Mouse (Mus musculus): ENCODE measurements around the gene Sorcs2. TPM values are rescaled to one million over a fixed set of nuclear protein-coding genes. Genes with fewer than 3 reads are reported as not detected.
"Not testable (repeated sequence)": the region's sequence is repeated elsewhere in the genome, so short reads cannot be mapped to it uniquely, and the experiment has no call there.

The Sorcs2 gene
- polyA plus RNA-seq, 1 experiment = 19.3 TPM

DNA sequence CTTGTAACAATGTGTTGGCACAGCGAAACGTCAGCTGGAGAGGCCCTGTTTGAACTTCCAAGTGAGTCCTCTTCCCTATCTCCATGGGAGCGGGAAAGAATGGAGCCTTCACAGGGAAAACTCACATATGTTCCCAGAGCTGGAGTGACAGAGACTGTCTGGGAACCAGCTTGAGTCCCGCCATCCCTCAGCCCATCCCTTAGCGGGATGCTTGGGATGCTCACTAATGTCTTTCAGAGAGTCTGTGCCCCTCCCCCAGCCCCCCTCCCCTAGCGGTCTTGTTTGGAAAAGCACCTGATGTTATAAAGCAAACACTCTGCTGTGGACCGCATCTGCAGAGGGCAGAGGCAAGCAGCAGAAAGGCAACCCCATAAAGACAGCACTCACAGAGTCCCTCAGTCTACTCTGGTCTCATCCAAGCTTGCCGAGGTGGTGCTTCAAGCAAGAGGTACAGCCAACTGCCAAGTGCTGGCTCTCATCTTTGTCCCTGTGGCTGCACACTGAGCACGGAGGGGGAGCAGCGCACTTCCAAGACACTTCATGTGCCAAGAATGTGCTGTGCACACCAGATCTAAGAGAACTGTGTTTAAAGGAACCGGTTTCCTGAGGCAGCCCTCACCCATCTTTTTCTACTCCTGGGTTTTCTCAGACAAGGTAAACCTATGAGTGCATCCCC, 3.0 kb downstream of the Sorcs2 start:
- Histone ChIP-seq H3K4me1 (ENCODE audit: control insufficient read depth, insufficient read depth, low read length) (no peaks in the 10 kb centered on the region), H3K4me3 (replicated peaks; ENCODE audit: extremely low read depth, low read depth, low read length) (no peak overlapping the region)
- WGBS = 43% methylated on average over 11 of the region's 11 CpGs
- TF ChIP-seq POLR2A (IDR thresholded peaks at IDR 0.05; ENCODE audit: borderline replicate concordance, extremely low read depth, low read depth, low read length) (no peak), CTCF (IDR thresholded peaks at IDR 0.05; ENCODE audit: insufficient read depth, low read length) (no peak)
- peak; percentile 37 for DNase-seq

DNA sequence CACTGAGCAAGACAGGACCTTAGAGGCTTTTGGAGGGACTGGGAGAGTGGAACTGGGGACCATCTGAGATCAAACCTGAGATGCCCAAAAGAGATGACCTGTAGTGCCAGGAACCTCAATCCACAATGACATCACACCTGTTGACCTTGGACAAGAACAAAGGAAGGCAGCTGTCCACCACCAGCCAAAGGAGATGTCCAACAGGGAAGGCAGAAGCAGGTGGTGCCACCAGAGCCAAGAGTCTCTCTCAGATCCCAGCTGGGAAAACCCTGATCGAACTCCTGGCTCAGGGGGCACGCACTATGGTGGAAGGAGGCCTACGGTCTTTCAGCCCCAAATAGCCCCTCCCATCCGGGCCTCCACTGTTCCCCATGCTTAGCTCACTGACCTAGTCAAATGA, 6.2 kb downstream of the Sorcs2 start:
- TF ChIP-seq CTCF (IDR thresholded peaks at IDR 0.05; ENCODE audit: insufficient read depth, low read length) = no peak
- no peak for TF ChIP-seq POLR2A (IDR thresholded peaks at IDR 0.05; ENCODE audit: borderline replicate concordance, extremely low read depth, low read depth, low read length)
- DNase-seq = no peak
- H3K4me1 ChIP-seq (ENCODE audit: control insufficient read depth, insufficient read depth, low read length) = no peaks in the 10 kb centered on the region
- 79% methylated on average over 4 of the region's 4 CpGs for WGBS
- no peak overlapping the region for H3K4me3 ChIP-seq (replicated peaks; ENCODE audit: extremely low read depth, low read depth, low read length)

DNA sequence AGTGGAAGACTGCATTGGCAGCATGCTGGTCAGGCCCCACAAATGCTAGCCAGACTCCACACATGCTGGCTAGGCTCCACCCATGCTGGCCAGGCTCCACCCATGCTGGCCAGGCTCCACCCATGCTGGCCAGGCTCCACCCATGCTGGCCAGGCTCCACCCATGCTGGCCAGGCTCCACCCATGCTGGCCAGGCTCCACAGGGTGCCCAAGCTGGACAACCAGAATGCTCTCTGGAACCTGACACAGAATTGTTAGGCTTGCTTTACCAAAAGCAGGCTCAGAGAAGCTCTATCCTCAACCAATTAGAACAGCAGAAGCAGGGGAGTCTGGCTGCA, 7.4 kb downstream of the Sorcs2 start:
- DNase-seq; H3K4me1 ChIP-seq (ENCODE audit: control insufficient read depth, insufficient read depth, low read length): not testable (repeated sequence)

DNA sequence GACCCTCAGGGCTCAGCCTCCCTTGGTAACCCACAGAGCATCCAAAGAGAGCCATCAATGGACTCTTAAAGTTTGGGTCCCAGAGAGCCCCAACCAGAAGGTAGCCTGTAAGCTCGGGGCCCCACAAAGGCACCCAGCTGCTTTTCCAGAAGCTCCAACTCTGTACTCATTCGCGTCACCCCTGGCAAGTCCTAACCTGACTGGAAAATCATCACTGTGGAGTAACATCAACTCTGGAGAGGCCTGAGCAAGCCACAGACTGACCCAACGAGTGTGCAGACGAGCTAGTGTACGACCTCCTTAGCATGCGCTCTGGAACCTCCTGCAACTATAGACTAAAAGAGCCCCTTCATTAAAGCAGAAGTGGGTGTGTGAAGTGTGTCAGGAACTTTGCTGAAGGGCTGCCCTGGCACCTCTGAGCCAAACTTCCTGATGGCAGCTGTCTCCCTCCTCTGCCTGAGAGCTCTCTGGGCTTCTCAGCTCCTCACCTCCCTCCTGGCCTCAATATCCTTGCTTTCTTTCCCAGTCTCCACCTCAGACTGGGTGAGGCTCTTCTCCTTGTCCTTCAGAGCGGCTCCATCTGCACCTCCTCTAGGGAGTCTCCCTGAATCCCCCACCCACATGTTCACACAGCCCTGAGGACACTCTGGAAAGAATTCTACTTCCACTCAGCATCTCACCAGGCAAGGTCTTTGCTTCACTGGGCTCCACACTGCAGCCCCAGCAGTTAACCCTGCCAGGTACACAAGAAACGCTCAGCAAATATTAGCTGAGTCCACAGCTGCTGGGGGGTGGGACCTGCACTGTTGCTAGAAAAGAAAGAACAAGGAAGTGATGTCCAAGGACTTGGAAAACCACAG, 8.0 kb downstream of the Sorcs2 start:
- peak; percentile 63 for DNase-seq
- TF ChIP-seq CTCF (IDR thresholded peaks at IDR 0.05; ENCODE audit: insufficient read depth, low read length) (no peak), POLR2A (IDR thresholded peaks at IDR 0.05; ENCODE audit: borderline replicate concordance, extremely low read depth, low read depth, low read length) (no peak)
- Histone ChIP-seq H3K4me3 (replicated peaks; ENCODE audit: extremely low read depth, low read depth, low read length) (no peak overlapping the region), H3K4me1 (ENCODE audit: control insufficient read depth, insufficient read depth, low read length) (no peaks in the 10 kb centered on the region; the same call in 1 of the 2 replicates)
- WGBS = 61% methylated on average over 9 of the region's 9 CpGs

More for the DNA sequence above, 7.4 kb downstream of the Sorcs2 start:
- H3K4me3 ChIP-seq (replicated peaks; ENCODE audit: extremely low read depth, low read depth, low read length) = not testable (repeated sequence)

DNA sequence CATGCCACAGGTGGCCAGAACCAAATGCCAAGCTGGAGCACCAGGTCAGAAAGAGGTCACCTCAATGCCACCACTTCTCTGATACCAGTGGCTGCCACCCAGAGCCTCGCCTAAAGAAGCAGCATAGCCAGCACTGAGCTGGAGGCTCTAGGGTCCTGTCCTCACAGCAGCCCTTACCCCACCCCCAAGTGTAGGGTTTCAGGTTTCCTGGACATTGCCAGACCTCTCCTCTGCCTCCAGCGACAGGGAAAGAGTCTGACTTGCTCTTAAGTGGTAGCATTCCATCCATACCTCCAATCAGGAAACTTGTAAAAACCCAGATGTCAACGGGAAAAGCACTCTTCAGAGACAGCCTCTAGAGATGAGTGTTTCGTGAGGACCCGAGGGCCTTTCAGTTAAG, 12.9 kb downstream of the Sorcs2 start:
- TF ChIP-seq CTCF (IDR thresholded peaks at IDR 0.05; ENCODE audit: insufficient read depth, low read length) (no peak), POLR2A (IDR thresholded peaks at IDR 0.05; ENCODE audit: borderline replicate concordance, extremely low read depth, low read depth, low read length) (no peak)
- DNase-seq = peak; percentile 33
- no peaks in the 10 kb centered on the region; the same call in 1 of the 2 replicates for H3K4me1 ChIP-seq (ENCODE audit: control insufficient read depth, insufficient read depth, low read length)

DNA sequence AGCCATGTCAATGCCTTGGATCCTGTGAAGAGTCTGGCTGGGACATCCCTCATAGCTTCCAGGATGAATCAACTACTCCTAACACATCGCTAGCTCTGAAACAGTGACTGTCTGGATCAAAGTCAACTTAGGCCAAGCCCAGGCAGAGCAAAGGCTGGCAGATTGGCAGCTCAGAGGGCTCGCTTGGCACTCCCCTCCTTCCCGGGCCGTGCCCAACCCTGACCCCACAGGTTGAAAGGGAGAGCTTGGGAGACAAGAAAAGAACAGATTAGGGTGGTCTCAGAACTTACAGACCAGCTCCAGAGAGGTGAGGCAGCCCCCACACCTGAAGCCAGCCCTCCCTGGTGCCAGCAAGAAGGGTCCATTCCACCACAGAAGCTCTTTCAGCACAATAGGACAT, 14.5 kb downstream of the Sorcs2 start:
- 79% methylated on average over 4 of the region's 4 CpGs for WGBS
- no peaks in the 10 kb centered on the region; the same call in 1 of the 2 replicates for H3K4me1 ChIP-seq (ENCODE audit: control insufficient read depth, insufficient read depth, low read length)
- no peak for DNase-seq
- H3K4me3 ChIP-seq (replicated peaks; ENCODE audit: extremely low read depth, low read depth, low read length) = no peak overlapping the region
- no peak for TF ChIP-seq CTCF (IDR thresholded peaks at IDR 0.05; ENCODE audit: insufficient read depth, low read length)
- no peak for TF ChIP-seq POLR2A (IDR thresholded peaks at IDR 0.05; ENCODE audit: borderline replicate concordance, extremely low read depth, low read depth, low read length)

More for the DNA sequence above, 12.9 kb downstream of the Sorcs2 start:
- H3K4me3 ChIP-seq (replicated peaks; ENCODE audit: extremely low read depth, low read depth, low read length) = no peak overlapping the region
- 33% methylated on average over 5 of the region's 5 CpGs for WGBS

DNA sequence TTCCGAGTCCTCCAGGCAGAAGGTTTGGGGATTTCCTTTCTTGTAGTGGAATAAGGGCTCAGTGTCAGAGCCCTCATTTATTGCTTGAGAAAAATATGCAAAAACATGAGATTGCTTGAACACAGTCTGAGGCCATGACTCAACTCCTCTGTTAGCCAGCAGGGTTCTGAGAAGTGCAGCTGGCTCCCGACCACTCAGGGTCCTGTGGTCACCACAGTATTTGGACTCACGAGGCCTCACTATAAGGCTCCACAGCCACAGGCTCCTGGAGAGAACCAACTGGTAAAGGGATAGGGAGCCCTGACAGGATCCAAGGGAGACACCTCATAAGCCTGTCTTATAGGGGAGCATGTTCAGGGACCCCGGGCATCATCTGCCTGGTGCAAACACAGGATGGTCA, 15.2 kb downstream of the Sorcs2 start:
- H3K4me1 ChIP-seq (ENCODE audit: control insufficient read depth, insufficient read depth, low read length) = no peaks in the 10 kb centered on the region; the same call in none of the 2 replicates
- TF ChIP-seq POLR2A (IDR thresholded peaks at IDR 0.05; ENCODE audit: borderline replicate concordance, extremely low read depth, low read depth, low read length) (no peak), CTCF (IDR thresholded peaks at IDR 0.05; ENCODE audit: insufficient read depth, low read length) (no peak)
- WGBS = 77% methylated on average over 4 of the region's 4 CpGs

DNA sequence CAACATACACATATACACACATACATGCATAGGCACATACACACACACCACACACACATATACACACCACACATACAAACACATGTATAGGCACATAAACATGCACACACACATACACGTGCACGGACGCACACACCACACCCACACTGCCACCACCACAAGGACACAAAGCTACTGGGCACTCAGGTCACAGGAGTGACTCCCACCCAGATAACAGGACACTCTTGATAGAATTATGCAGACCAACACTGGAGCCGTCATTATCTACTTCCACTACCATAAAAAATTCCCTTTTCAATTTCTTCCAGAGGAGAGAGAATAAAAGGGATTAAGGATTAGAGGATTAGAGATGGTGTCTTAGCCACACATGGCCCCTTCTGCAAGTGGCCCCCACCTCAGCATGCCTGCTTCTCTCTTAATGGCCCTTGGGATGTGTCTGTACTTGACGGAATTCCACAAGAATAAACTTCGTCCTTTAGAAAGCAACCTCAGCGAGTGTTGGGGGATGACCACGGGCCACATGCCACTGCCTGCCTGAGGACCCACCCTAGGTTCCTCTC, 15.7 kb downstream of the Sorcs2 start:
- H3K4me3 ChIP-seq (replicated peaks; ENCODE audit: extremely low read depth, low read depth, low read length) = no peak overlapping the region
- no peak for DNase-seq
- WGBS = 69% methylated on average over 8 of the region's 8 CpGs
- TF ChIP-seq POLR2A (IDR thresholded peaks at IDR 0.05; ENCODE audit: borderline replicate concordance, extremely low read depth, low read depth, low read length) (no peak), CTCF (IDR thresholded peaks at IDR 0.05; ENCODE audit: insufficient read depth, low read length) (no peak)
- no peaks in the 10 kb centered on the region; the same call in none of the 2 replicates for H3K4me1 ChIP-seq (ENCODE audit: control insufficient read depth, insufficient read depth, low read length)

More for the DNA sequence above, 15.2 kb downstream of the Sorcs2 start:
- H3K4me3 ChIP-seq (replicated peaks; ENCODE audit: extremely low read depth, low read depth, low read length) = no peak overlapping the region
- DNase-seq = no peak

DNA sequence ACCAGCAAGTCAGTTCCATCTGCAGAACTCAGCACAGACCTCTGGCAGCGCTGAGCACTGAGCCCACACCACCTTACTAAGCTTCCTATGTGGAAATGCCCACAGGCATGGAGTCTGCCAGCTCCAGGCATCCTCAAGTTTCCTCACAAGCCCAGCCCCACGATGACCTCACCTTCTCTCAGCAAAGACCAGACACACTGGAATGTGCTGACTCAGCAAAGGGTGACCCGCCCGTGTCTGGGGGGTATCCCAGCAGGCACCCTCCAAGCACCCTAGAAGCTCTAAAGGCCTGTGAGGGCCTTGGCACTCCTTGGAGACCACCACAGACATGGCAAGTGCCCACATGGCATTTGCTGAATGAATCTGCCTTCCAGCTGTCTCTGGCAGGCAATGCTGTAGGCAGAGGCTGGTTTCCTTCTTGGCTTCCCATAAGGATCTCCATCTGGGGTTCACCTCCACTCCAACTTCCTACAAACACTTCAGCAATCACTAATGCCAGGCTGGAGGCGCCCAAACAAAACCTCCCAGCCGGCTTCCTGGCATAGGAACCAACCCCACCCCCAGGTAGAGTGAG, 17.9 kb downstream of the Sorcs2 start:
- Histone ChIP-seq H3K4me1 (ENCODE audit: control insufficient read depth, insufficient read depth, low read length) (no peaks in the 10 kb centered on the region; the same call in 1 of the 2 replicates), H3K4me3 (replicated peaks; ENCODE audit: extremely low read depth, low read depth, low read length) (no peak overlapping the region)
- DNase-seq = peak; percentile 73
- WGBS = 53% methylated on average over 6 of the region's 6 CpGs
- TF ChIP-seq CTCF (IDR thresholded peaks at IDR 0.05; ENCODE audit: insufficient read depth, low read length) (no peak), POLR2A (IDR thresholded peaks at IDR 0.05; ENCODE audit: borderline replicate concordance, extremely low read depth, low read depth, low read length) (no peak)

Measured in lung, adult 2 months (tissue).